Mouse (Mus musculus) B cell, adult 2 months (primary cell): ENCODE measurements around the gene Agap1.
"Not testable (repeated sequence)": the region's sequence is repeated elsewhere in the genome, so short reads cannot be mapped to it uniquely, and the experiment has no call there.

ENCODE experiments used
- DNase-seq, 2 experiments: peaks; one replicate each; pipeline ENCODE4 v3.0.0; 2022

Gene Agap1

DNA sequence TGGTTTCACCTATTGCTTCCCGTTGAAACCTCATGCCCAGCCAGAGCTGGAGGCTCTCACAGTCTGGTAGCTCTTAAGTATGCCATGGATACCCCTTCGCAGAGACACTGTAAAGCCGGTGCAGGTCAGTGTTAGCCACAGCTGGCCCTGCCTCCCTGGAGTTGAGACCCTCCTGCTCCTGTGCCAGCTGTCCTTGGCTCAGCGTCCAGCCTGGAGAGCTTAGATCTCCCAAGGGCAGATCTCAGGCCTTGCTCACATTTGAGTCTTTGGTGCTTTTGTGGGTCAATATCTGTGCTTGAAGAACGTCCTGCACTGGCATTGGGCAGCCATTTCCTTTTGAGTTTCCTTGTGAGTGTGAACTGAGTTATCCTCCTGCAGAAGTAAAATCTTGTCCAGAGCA is 7.3 kb downstream of the Agap1 start:
- DNase-seq, result no peak

DNA sequence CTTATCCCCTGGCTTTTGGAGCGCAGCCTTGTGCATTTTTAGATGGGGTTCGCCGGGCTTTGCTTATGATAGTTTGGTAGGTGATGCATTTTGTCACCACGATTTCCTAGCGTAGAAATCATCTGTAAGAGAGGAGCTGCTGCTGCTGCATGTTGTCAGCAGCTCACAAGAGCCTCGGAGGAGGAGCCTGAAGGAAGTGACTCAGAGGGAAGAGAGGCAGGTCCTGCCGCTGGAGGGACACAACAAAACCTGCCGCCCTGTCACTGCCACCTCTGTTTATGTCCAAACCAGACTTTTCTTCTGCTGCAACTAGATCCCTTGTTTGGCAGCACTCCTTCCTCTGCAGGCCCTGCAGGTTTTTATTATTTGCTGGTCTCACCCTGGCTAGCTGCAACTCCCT is 8.5 kb downstream of the Agap1 start:
- no peak for DNase-seq

DNA sequence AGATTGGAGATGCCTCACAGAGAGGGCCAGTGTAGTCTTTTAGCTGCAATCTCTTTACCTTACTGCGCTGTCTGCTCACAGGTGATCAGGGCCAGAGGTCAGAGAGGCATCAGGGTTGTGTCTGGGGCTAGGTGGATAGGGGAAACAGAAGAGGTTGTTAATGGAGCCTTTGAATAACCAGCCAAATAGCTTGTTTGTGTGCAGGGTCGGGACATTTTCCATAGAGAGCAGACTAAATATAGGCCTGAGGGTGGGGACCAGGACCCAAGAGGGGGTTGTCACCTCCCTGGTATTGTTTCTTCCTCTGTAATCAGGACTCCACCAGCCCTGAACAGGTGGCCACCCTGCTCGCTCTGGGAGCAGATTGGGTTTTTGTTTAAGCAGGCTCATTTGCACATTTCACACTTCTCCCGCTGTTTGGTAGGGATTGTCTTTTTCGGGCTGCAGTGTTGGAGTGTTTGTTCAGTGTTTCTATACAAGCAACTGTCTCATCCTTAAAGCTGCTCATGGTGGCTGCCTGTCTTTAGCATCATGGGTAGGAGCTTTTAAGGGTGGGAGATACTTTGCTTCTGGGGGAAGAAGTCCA is 10.9 kb downstream of the Agap1 start:
- DNase-seq, result no peak

- DNase-seq, result no peak
Observed at GRCm38 (mm10) chr1:89467321-89468069, 12.9 kb downstream of the Agap1 start.

DNA sequence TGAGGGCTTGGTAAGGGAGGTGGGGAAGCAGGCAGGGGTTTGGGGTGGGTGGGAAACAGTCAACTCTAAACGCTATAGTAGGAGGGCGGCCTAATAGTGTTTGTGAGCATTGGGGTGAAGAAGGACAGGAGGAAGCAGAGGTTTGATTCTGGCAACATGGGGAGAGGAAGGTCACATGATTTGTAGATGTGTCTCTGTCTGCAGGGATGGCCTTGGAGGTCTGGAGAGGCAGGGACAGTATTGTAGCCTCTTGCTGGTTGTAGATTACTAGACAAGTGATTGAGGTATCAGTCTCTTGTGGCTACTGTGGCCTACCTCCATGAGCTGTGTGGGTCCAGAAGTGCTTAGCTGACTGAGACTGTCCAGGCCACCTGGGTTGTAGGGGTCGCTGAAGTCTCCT is 13.5 kb downstream of the Agap1 start:
- no peak for DNase-seq

- no peak for DNase-seq
Observed at GRCm38 (mm10) chr1:89471430-89471829, 16.8 kb downstream of the Agap1 start.

GRCm38 (mm10) chr1:89471891-89472290 is 17.3 kb downstream of the Agap1 start:
- no peak for DNase-seq

DNA sequence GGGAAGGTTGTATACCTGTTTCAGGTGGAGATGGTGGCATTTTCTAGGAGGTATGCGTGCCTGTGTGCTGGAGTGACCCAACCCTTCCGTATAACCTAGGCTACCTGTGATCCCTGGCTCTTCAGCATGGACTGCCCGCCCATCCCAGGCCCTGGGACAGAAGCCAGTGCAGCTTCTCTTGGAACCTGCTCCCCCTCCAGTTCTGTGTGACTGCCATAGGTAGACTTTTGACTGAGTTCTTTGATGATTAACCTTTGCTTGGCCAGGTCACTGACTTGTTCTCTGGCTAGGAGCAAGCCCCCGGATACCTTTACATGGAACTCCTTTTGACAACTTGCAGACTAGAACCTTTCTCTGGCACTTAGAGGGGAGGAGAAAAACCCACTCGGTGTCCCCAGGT is 19.3 kb downstream of the Agap1 start:
- no peak for DNase-seq

DNA sequence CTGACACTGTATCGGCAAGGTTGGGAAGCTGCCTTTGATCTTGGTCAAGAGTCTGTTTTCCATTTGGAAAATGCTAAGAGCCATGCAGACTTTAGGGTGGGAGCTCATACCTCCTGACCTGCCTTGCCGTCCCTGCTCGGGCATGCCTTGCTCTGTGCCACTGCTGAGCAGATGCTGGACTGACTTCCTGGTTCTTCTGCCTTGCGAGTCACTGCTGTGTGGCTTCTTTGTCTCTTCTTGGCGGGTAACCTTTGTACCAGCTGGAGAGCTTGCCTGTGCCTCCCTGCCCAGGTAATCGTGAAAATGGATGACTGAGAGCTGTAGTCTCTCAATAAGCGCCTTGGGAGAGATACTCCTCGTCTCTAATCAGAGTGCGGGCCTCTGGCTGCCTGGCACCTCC is 20.2 kb downstream of the Agap1 start:
- no peak for DNase-seq

GRCm38 (mm10) chr1:89477033-89477432 is 22.4 kb downstream of the Agap1 start:
- DNase-seq, result no peak

- DNase-seq, result no peak
Observed at GRCm38 (mm10) chr1:89478571-89479460, 24.2 kb downstream of the Agap1 start.

GRCm38 (mm10) chr1:89481154-89481553 is 26.5 kb downstream of the Agap1 start:
- no peak for DNase-seq

DNA sequence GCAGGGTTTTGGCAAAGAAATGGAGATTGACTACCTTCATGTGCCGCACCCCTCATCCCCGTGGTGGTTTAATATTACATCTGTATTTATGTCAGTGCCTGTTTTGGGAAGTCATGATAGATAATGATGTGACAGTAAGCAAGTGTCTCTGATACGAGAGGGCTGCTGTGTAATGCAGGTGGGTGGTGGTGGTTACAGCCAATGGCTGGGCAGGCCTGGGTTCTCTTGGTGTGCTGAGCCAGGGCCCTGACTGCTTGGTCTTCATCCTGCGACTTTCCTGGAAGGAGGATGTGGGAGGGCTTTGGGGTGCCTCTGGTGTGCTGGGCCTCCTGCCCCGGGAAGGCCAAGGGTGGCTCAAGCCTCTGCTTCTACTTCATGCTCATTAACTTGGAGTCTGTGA is 28.2 kb downstream of the Agap1 start:
- no peak for DNase-seq

DNA sequence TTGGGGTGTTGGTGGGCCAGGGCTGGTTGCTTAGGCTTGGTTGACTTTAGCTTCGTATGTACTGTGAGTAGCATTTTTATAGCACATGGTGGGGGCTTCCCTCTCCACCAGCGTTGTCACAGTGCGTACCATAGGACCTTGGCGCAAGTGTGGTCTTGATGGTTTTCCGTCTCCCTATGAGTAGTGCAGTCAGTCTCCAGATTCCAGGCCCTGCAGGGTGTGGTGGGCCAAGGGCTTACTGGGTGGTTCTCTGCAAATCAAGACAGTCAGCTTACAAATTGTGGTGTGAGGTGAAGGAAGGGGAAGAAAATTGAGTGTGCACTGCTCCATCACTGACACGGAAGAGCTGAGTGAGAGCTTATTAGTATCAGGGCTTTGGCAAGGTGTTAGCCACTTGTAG is 32.3 kb downstream of the Agap1 start:
- DNase-seq, result no peak

GRCm38 (mm10) chr1:89489111-89489971 is 34.7 kb downstream of the Agap1 start:
- DNase-seq, result no peak

DNA sequence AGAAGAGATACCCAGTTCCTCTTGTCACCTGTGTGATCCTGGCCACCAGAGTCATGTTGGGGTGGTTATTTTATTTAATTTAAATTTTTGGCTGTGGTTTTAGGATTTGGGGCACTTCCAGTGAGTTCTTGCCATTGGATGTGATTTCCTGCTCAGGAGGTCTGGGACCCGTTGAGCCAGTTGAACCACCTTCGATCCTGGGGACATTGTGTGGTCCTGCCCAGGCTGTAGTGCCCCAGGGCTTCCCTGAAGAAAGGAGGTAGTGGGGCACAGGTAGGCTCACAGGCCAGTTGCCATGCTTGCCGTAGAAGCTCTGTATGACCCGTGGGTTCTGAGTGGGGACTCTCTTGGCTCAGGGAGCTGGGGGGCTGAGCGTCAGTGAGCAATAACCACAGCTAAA is 38.6 kb downstream of the Agap1 start:
- DNase-seq, result no peak

DNA sequence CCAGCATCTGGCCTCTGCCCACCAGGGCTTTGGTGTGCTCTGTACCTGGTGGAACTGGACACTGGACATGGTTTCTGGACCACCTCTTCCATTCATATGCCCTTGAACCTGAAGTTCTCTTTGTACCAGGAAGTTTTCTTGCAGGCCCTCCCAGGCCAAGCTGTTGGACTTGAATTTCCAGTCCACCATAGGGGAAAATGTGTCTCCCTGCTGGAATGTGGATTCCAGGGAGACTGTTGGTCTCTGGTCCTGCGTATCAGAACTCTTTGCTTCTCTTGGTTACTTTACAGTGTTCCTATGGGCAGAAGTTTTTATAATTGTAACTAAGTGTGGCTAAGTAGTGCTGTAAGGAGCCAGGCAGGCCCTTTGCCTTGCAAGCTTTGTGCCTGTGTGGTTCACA is 40.2 kb downstream of the Agap1 start:
- no peak for DNase-seq

GRCm38 (mm10) chr1:89496204-89496603 is 41.6 kb downstream of the Agap1 start:
- no peak for DNase-seq

DNA sequence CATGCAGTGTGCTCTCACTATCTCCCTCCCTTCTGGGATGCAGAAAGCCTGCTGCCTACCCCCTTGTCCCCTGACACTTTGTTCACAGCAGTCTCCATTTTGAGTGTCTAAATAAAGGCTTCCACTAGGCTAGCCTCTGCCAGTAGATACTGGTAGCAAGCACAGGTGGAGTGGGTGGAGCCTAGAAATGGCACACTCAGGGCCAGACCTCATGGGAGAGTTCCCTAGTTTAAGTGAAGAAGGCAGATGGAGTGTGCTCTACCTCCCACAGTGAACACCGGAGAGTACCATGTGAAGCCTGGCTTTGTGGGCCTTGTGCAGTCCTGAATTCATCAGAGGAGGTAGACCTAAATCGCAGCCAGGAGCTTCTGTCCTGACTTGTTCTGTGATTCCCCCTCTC is 46.3 kb downstream of the Agap1 start:
- DNase-seq, result no peak

DNA sequence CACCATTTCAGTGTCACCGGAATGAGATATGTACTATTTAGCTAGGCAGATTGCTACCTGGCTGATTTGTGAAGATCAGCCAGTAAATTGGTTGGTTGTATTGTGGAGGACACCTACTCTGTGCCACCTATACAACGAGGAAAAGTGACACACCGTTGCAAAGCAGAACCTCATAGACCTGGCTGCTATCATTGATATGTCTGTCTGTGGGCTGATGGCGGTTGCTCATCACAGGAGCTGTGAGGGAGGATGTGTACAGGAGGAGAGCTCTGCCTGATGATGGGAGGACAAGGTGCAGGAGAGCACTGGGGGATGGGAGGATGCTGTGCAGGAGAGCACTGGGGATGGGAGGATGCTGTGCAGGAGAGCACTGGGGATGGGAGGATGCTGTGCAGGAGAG is 46.7 kb downstream of the Agap1 start:
- DNase-seq, result no peak

DNA sequence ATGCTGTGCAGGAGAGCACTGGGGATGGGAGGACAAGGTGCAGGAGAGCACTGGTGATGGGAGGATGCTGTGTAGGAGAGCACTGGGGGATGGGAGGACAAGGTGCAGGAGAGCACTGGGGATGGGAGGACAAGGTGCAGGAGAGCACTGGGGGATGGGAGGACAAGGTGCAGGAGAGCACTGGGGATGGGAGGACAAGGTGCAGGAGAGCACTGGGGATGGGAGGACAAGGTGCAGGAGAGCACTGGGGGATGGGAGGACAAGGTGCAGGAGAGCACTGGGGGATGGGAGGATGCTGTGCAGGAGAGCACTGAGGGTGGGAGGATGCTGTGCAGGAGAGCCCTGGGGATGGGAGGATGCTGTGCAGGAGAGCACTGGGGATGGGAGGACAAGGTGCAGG is 47.3 kb downstream of the Agap1 start:
- DNase-seq, result not testable (repeated sequence)

GRCm38 (mm10) chr1:89509196-89509595 is 54.6 kb downstream of the Agap1 start:
- no peak for DNase-seq

GRCm38 (mm10) chr1:89509763-89510340 is 55.2 kb downstream of the Agap1 start:
- DNase-seq, result no peak
